Mouse (Mus musculus) embryonic facial prominence, embryonic 11.5 days (tissue): ENCODE measurements around the gene Rspo1. TPM values are rescaled to one million over a fixed set of nuclear protein-coding genes. Genes with fewer than 3 reads are reported as not detected.

Experiments
- ATAC-seq: fragments of 200-750 bp; cut with Nextera tagmentation; replicated peaks from 2 replicates; pipeline ENCODE4 v1.8.0; 2017; ENCODE audit warnings: low read depth; ENCODE audit not compliant: insufficient number of reproducible peaks, low FRiP score, low TSS enrichment
- DNase-seq: peaks from one replicate; pipeline ENCODE4 v3.0.0-alpha.2; 2015; ENCODE audit warnings: low spot score
- H3K27ac ChIP-seq: fragments of 300-500 bp; sonication (generic); replicated peaks from 2 replicates; pipeline ENCODE4 v1.5.1; 2014; ENCODE audit warnings: mild to moderate bottlenecking, low read depth, low read length, control low read depth
- H3K27me3 ChIP-seq: fragments of 300-500 bp; sonication (generic); 2 replicates; pipeline ENCODE4 v1.6.1; 2014; ENCODE audit warnings: mild to moderate bottlenecking, low read length, moderate library complexity, mixed read lengths; ENCODE audit not compliant: control insufficient read depth, insufficient read depth
- H3K36me3 ChIP-seq: fragments of 300-500 bp; sonication (generic); replicated peaks from 2 replicates; pipeline ENCODE4 v1.6.1; 2014; ENCODE audit warnings: low read depth, mild to moderate bottlenecking, low read length, moderate library complexity, mixed read lengths; ENCODE audit not compliant: control insufficient read depth, insufficient read depth
- H3K4me1 ChIP-seq: fragments of 300-500 bp; sonication (generic); 2 replicates; pipeline ENCODE4 v1.6.1; 2014; ENCODE audit warnings: low read length, mixed read lengths; ENCODE audit not compliant: control insufficient read depth, insufficient read depth
- H3K4me2 ChIP-seq: fragments of 300-500 bp; sonication (generic); 2 replicates; pipeline ENCODE4 v1.6.1; 2014; ENCODE audit warnings: low read depth, mild to moderate bottlenecking, control low read depth, low read length, moderate library complexity
- H3K4me3 ChIP-seq: fragments of 300-500 bp; sonication (generic); 2 replicates; pipeline ENCODE4 v1.5.1; 2014; ENCODE audit warnings: low read depth, low read length, control low read depth
- H3K9ac ChIP-seq: fragments of 300-500 bp; sonication (generic); replicated peaks from 2 replicates; pipeline ENCODE4 v1.6.1; 2014; ENCODE audit warnings: mild to moderate bottlenecking, control low read depth, low read length
- H3K9me3 ChIP-seq: fragments of 300-500 bp; sonication (generic); replicated peaks from 2 replicates; pipeline ENCODE4 v1.6.1; 2016; ENCODE audit warnings: mild to moderate bottlenecking, low read length, inconsistent platforms, mixed read lengths; ENCODE audit not compliant: control insufficient read depth
- WGBS: fragments of 180-500 bp; shearing (Covaris S2); extraction: QIAGEN DNeasy Blood & Tissue Kit; methylation state at CpG from one replicate; pipeline ENCODE4 v1.1.7; 2014; 5-methylcytosine and 5-hydroxymethylcytosine counted together
- polyA plus RNA-seq: library from polyadenylated mRNA; unstranded; fragments of >200 nt; fragmentation: Nextera tagmentation; extraction: Ambion mirVana; gene quantifications from 2 replicates; pipeline ENCODE4 v1.2.1, GENCODE M21; 2014

Rspo1 gene
- polyA plus RNA-seq, 1 experiment from 2014 or later: 8.0 TPM

DNA sequence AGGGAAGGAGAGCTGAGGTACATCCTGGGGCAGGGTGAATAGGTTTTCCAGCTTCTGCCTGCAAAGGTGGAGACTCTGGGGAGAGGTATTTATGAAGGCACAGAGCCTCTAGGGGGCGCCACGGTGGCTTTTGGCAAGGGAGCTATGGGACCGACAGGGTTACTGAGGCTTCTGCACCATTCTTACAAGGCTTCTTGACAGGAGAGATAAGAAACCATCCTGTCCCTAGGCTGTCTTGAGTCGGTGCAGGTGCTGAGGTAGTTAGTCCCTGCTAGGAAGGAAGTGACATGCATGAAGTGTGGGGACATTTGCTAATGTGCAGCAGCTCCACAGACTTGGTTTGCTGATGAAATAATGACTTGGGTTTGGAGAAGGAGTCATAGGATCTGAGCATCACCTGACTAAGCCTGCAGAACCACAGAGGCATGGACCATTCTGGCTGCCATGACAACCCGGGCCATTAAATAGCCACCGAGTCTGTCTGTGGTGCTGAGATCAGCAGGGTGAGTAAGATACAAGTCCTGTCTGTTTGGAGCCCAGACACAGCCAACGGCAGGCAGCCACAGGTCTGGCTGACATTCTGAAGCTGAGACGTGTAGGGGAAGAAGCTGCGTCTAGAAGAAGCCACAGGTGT is 2.2 kb upstream of the Rspo1 start:
- Histone ChIP-seq H3K4me2 (no peak overlapping the region), H3K36me3 (no peaks in the 10 kb centered on the region), H3K9me3 (no peaks in the 10 kb centered on the region), H3K27ac (no peak overlapping the region), H3K4me3 (no peak overlapping the region), H3K4me1 (peaks cover 23% of the 10 kb centered on the region), H3K9ac (no peak overlapping the region), H3K27me3 (peaks cover 53% of the 10 kb centered on the region)
- ATAC-seq (no peak), DNase-seq (no peak)
- WGBS: 21% methylated on average over 9 of the region's 9 CpGs

DNA sequence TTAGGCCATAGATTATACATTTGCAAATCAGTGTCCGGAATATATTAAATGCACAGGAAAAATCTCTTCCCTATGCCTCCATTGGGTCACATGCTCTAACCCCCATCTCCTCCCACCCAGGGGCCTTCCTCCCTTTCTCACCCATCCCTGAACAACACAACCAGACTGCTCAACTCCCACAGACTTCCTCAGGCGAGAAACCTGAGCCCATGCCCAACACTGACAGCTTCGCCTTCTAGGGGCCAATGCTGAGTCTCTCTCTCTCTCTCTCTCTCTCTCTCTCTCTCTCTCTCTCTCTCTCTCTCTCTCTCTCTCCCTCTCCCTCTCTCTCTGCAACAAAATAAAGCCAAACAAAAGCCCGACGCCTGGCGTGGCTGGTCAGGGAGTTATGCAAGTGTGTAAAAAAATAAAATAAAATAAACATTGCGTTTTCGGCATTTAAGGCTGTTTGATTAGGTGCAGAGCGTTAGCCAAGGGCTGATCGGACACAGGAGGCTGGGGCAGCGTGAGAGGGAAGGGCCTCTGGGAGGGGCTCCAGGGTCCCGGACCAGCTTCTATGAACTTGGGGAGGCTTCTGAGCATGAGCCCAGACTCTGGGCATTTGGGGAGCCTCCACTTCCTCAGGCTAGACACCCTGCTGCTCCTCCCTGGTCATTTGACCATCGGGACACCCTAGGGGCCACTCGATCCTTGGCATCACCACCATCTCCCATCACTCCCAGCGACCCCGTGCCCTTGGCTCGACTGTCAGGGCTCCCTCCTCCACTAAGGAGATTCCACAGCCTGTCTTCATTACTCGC is 1.2 kb upstream of the Rspo1 start:
- H3K9ac ChIP-seq: no peak overlapping the region; the same call in 1 of the 2 replicates

DNA sequence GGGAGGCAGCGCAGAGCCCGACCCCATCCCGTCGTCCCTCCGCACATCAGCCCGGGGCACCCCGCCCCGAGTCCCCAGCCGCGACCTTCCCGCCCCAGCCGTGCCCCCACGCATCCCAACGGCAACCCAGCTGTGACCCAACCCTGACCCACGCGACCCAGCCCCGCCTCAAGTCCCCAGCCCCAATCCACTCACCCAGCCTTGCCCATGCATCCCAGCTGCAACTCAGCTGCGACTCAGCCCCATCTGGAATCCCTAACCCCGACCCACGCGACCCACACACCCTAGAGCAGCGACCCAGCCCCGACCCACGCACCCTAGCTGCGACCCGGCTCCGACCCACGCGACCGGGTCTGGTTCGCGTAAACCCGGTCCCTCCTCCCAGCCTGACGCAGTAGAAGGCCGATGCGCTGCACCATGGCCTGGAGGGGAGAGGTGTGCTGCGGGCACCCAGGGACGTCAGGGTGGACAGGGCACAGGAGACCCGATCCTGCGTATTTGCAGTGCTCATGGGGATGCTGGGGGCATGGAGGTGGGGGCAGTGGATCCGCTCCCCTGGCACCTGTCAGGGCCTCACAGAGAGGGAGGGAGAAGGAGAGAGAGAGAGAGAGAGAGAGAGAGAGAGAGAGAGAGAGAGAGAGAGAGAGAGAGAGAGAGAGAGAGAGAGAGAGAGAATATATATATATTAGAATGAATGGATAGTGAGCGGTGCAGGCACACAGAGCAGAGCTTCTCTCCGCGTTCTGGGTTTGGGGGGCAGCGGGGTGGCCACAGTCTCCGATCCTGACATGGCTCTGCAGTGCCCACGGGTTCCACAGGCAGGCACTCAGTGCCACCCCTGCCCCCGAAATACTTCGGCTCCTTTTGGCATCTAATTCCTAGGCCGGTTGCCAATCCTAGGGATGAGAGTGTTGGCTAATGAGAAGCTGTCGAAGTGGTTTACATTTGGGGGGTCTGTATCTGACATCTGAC is 795 bp downstream of the Rspo1 start:
- Histone ChIP-seq H3K36me3 (no peaks in the 10 kb centered on the region), H3K9me3 (no peaks in the 10 kb centered on the region), H3K4me1 (peaks cover 29% of the 10 kb centered on the region), H3K27me3 (peaks cover 64% of the 10 kb centered on the region), H3K4me2 (peak overlapping the region; percentile 73), H3K27ac (no peak overlapping the region), H3K9ac (peak overlapping the region; percentile 50), H3K4me3 (peak overlapping the region; percentile 49)
- no peak for DNase-seq
- WGBS: 3% methylated on average over 43 of the region's 51 CpGs
- ATAC-seq: peak; percentile 32; the same call in 1 of the 2 replicates

More for the DNA sequence above, 1.2 kb upstream of the Rspo1 start:
- H3K9me3 ChIP-seq: no peaks in the 10 kb centered on the region
- H3K4me3 ChIP-seq: peak overlapping the region; percentile 10; the same call in 1 of the 2 replicates
- H3K27me3 ChIP-seq: peaks cover 60% of the 10 kb centered on the region
- H3K4me2 ChIP-seq: peak overlapping the region; percentile 36
- DNase-seq: peak; percentile 61
- no peak for ATAC-seq
- no peak overlapping the region for H3K27ac ChIP-seq
- no peaks in the 10 kb centered on the region for H3K36me3 ChIP-seq
- H3K4me1 ChIP-seq: peaks cover 25% of the 10 kb centered on the region
- 8% methylated on average over 17 of the region's 18 CpGs for WGBS

DNA sequence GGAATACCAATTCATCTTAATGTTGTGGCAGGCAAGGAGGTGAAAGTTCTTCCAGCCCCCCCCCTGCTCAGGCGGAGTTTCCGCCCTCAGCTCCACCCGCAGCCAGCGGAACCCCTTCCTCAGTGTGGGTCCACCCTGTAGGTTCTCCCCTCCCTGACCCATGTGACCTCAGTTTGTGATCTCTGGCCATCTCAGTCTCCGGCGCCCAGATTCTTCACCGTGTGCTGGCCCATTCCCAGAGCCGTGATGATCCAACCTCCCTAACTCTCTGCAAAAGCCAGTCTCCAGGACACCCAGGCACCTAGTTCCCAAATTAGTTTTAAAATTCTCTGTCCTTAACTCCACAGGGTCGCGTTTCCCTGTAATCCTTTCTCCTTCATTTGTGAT is 1.5 kb downstream of the Rspo1 start:
- Histone ChIP-seq H3K4me3 (peak overlapping the region; percentile 49; the same call in 1 of the 2 replicates), H3K4me2 (no peak overlapping the region), H3K36me3 (no peaks in the 10 kb centered on the region), H3K27ac (no peak overlapping the region), H3K27me3 (peaks cover 64% of the 10 kb centered on the region), H3K9me3 (no peaks in the 10 kb centered on the region), H3K9ac (no peak overlapping the region), H3K4me1 (peaks cover 29% of the 10 kb centered on the region)
- ATAC-seq: no peak
- no peak for DNase-seq
- WGBS: 5% methylated on average over 10 of the region's 10 CpGs

DNA sequence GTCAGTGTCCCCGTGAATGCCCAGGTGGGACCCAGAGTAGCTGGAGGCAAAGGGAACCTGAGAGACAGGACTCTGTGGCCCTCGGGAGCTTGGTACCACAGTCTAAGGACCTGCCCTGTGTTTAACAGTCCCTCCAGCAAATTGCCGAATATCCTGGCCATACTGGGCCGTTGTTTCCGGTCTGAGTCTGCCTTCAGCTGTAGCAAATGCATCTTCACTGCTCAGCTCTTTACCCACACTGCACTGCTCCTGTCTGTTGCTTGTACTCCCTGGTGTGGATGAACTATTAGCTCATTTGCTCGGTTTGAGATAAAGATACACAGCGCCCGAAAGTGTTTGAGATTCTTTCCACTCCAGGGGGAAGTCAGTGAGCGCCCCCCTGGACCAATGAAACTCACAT is 2.2 kb downstream of the Rspo1 start:
- Histone ChIP-seq H3K36me3 (no peaks in the 10 kb centered on the region), H3K9me3 (no peaks in the 10 kb centered on the region), H3K4me3 (no peak overlapping the region; the same call in 1 of the 2 replicates), H3K4me1 (peaks cover 29% of the 10 kb centered on the region), H3K27ac (no peak overlapping the region), H3K27me3 (peaks cover 59% of the 10 kb centered on the region), H3K4me2 (no peak overlapping the region), H3K9ac (no peak overlapping the region)
- DNase-seq (no peak), ATAC-seq (no peak)
- 13% methylated on average over 9 of the region's 9 CpGs for WGBS

DNA sequence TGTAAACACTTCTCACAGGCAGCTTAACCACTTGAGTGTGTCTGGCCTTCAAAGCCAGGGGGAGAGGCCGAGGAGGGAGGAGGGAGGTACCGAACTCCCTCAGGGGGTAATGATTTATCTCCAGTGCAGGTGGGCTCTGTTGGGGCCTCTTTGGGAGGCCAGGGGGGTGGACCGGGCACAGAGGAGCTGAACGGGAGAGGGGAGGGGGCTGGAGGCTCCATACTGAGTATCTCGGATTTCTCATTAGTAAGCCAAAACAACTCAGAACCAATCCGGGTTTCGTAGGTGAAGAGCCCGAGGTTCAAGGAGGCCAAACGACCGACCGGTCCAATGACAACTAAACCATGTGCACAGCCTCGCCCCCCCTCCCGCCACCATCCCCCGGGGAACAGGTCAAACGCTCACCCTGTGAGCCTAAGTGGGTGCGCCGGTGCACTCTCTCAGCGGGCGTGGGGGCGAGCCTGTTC is 3.6 kb downstream of the Rspo1 start:
- Histone ChIP-seq H3K4me2 (peak overlapping the region; percentile 24), H3K4me1 (peaks cover 29% of the 10 kb centered on the region), H3K27me3 (peaks cover 48% of the 10 kb centered on the region), H3K27ac (no peak overlapping the region), H3K9ac (peak overlapping the region; percentile 43), H3K36me3 (no peaks in the 10 kb centered on the region), H3K9me3 (no peaks in the 10 kb centered on the region), H3K4me3 (no peak overlapping the region)
- DNase-seq (peak; percentile 68), ATAC-seq (no peak; the same call in 1 of the 2 replicates)
- WGBS: 2% methylated on average over 19 of the region's 20 CpGs

DNA sequence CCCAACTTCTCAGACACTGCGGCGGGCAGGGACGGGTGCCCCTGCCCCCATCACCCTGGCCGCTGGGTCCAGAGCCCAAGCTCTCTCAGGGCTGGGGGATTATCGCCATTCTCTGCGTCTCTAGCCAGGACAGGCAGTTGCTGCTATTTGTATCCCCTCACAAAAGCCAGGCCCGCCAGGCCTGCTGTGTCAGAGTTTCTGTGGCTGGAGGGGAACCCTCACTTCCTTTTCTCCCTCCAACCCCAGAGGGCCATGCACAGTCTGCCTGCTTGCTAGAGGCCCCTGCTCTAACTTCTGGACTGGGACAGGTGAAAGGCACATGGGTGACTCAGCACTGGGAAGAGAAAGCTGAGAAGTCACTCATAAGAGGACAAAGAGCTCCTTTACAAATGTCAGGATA is 4.1 kb downstream of the Rspo1 start:
- peak overlapping the region; percentile 43 for H3K9ac ChIP-seq
- no peak overlapping the region for H3K27ac ChIP-seq
- H3K4me3 ChIP-seq: no peak overlapping the region
- DNase-seq: no peak
- no peaks in the 10 kb centered on the region for H3K9me3 ChIP-seq
- no peak for ATAC-seq
- peaks cover 27% of the 10 kb centered on the region for H3K4me1 ChIP-seq
- 4% methylated on average over 7 of the region's 7 CpGs for WGBS
- H3K4me2 ChIP-seq: peak overlapping the region; percentile 24
- peaks cover 47% of the 10 kb centered on the region for H3K27me3 ChIP-seq
- H3K36me3 ChIP-seq: no peaks in the 10 kb centered on the region
